Mouse (Mus musculus): ENCODE data around the gene Nek1. TPM values are rescaled to one million over a fixed set of nuclear protein-coding genes. Genes with fewer than 3 reads are reported as not detected.
"Not testable (repeated sequence)": the region's sequence is repeated elsewhere in the genome, so short reads cannot be mapped to it uniquely, and the experiment has no call there.

Gene Nek1
- polyA plus RNA-seq, 1 experiment from 2014 or later, result 12.8 TPM

GRCm38 (mm10) chr8:60969091-60969490 lies 23.9 kb upstream of the Nek1 start:
- Histone ChIP-seq H3K4me3 (no peak overlapping the region), H3K27me3 (ENCODE audit: insufficient read depth, poor library complexity, severe bottlenecking) (no peaks in the 10 kb centered on the region), H3K36me3 (no peaks in the 10 kb centered on the region), H3K9me3 (no peaks in the 10 kb centered on the region), H3K4me1 (peaks cover 36% of the 10 kb centered on the region), H3K27ac (no peak overlapping the region)
- 22% methylated on average over 2 of the region's 2 CpGs for WGBS
- no peak for DNase-seq (ENCODE audit: low spot score)

GRCm38 (mm10) chr8:60971808-60972207 lies 21.2 kb upstream of the Nek1 start:
- H3K27me3 ChIP-seq (ENCODE audit: insufficient read depth, poor library complexity, severe bottlenecking), result no peaks in the 10 kb centered on the region
- peaks cover 21% of the 10 kb centered on the region for H3K4me1 ChIP-seq
- DNase-seq (ENCODE audit: low spot score), result no peak
- no peaks in the 10 kb centered on the region for H3K36me3 ChIP-seq
- no peaks in the 10 kb centered on the region for H3K9me3 ChIP-seq
- 66% methylated on average over 4 of the region's 4 CpGs for WGBS
- H3K27ac ChIP-seq, result no peak overlapping the region
- no peak overlapping the region for H3K4me3 ChIP-seq

- Histone ChIP-seq H3K4me1 (peaks cover 21% of the 10 kb centered on the region), H3K36me3 (no peaks in the 10 kb centered on the region), H3K4me3 (no peak overlapping the region), H3K27ac (no peak overlapping the region), H3K9me3 (no peaks in the 10 kb centered on the region), H3K27me3 (ENCODE audit: insufficient read depth, poor library complexity, severe bottlenecking) (no peaks in the 10 kb centered on the region)
- DNase-seq (ENCODE audit: low spot score), result no peak
- 56% methylated on average over 2 of the region's 2 CpGs for WGBS
Measured at GRCm38 (mm10) chr8:60973448-60973847, 19.5 kb upstream of the Nek1 start.

- H3K4me1 ChIP-seq, result peaks cover 17% of the 10 kb centered on the region
Measured at GRCm38 (mm10) chr8:60974837-60975236, 18.2 kb upstream of the Nek1 start.

GRCm38 (mm10) chr8:60976818-60977217 lies 16.2 kb upstream of the Nek1 start:
- WGBS, result 85% methylated on average over 9 of the region's 9 CpGs
- H3K4me1 ChIP-seq, result peaks cover 17% of the 10 kb centered on the region
- no peak for DNase-seq (ENCODE audit: low spot score)

More at GRCm38 (mm10) chr8:60974837-60975236, 18.2 kb upstream of the Nek1 start:
- H3K4me3 ChIP-seq, result no peak overlapping the region
- 69% methylated on average over 2 of the region's 2 CpGs for WGBS
- H3K9me3 ChIP-seq, result no peaks in the 10 kb centered on the region
- H3K27ac ChIP-seq, result no peak overlapping the region
- no peaks in the 10 kb centered on the region for H3K27me3 ChIP-seq (ENCODE audit: insufficient read depth, poor library complexity, severe bottlenecking)
- H3K36me3 ChIP-seq, result no peaks in the 10 kb centered on the region
- DNase-seq (ENCODE audit: low spot score), result no peak

GRCm38 (mm10) chr8:60978496-60978895 lies 14.5 kb upstream of the Nek1 start:
- Histone ChIP-seq H3K27me3 (ENCODE audit: insufficient read depth, poor library complexity, severe bottlenecking) (no peaks in the 10 kb centered on the region), H3K9me3 (no peaks in the 10 kb centered on the region), H3K4me3 (no peak overlapping the region), H3K27ac (no peak overlapping the region), H3K36me3 (no peaks in the 10 kb centered on the region), H3K4me1 (peaks cover 8% of the 10 kb centered on the region; the same call in 1 of the 2 replicates)
- WGBS, result 88% methylated on average over 5 of the region's 5 CpGs
- no peak for DNase-seq (ENCODE audit: low spot score)

More at GRCm38 (mm10) chr8:60976818-60977217, 16.2 kb upstream of the Nek1 start:
- Histone ChIP-seq H3K27ac (no peak overlapping the region), H3K27me3 (ENCODE audit: insufficient read depth, poor library complexity, severe bottlenecking) (no peaks in the 10 kb centered on the region), H3K4me3 (no peak overlapping the region), H3K36me3 (no peaks in the 10 kb centered on the region), H3K9me3 (no peaks in the 10 kb centered on the region)

- 28% methylated on average over 1 of the region's 1 CpGs for WGBS
- no peak overlapping the region for H3K27ac ChIP-seq
- H3K36me3 ChIP-seq, result no peaks in the 10 kb centered on the region
- no peaks in the 10 kb centered on the region for H3K9me3 ChIP-seq
- H3K27me3 ChIP-seq (ENCODE audit: insufficient read depth, poor library complexity, severe bottlenecking), result no peaks in the 10 kb centered on the region
- DNase-seq (ENCODE audit: low spot score), result no peak
- 0 out of 2 replicates have a peak, but pooled peaks cover 4% of the 10 kb centered on the region for H3K4me1 ChIP-seq
- H3K4me3 ChIP-seq, result peak overlapping the region; percentile 85
Measured at GRCm38 (mm10) chr8:60981388-60981787, 11.6 kb upstream of the Nek1 start.

GRCm38 (mm10) chr8:60982701-60983687 lies 10.0 kb upstream of the Nek1 start, which contains the start of gene Clcn3:
Clcn3 (minus strand) TSS chr8:60983300.
- peak; percentile 99 for DNase-seq (ENCODE audit: low spot score)
- peak within 1 kb of the TSS; percentile 85 for H3K4me3 ChIP-seq
- no peaks in the 10 kb centered on the region for H3K27me3 ChIP-seq (ENCODE audit: insufficient read depth, poor library complexity, severe bottlenecking)
- under 1% methylated on average over 101 of the region's 101 CpGs for WGBS
- peak within 1 kb of the TSS; percentile 92 for H3K27ac ChIP-seq
- 0 out of 2 replicates have a peak, but pooled peaks cover 4% of the 10 kb centered on the region for H3K4me1 ChIP-seq
- no peaks in the 10 kb centered on the region for H3K9me3 ChIP-seq
- H3K36me3 ChIP-seq, result no peaks in the 10 kb centered on the region

- 11% methylated on average over 9 of the region's 9 CpGs for WGBS
- Histone ChIP-seq H3K9me3 (no peaks in the 10 kb centered on the region), H3K27me3 (ENCODE audit: insufficient read depth, poor library complexity, severe bottlenecking) (no peaks in the 10 kb centered on the region), H3K27ac (peak overlapping the region; percentile 92), H3K4me3 (peak overlapping the region; percentile 85), H3K36me3 (no peaks in the 10 kb centered on the region), H3K4me1 (0 out of 2 replicates have a peak, but pooled peaks cover 4% of the 10 kb centered on the region)
- DNase-seq (ENCODE audit: low spot score), result peak; percentile 79
Measured at GRCm38 (mm10) chr8:60983688-60984079, 9.3 kb upstream of the Nek1 start.

GRCm38 (mm10) chr8:60984260-60985010 lies 8.6 kb upstream of the Nek1 start:
- H3K9me3 ChIP-seq; DNase-seq (ENCODE audit: low spot score); H3K27ac ChIP-seq; H3K36me3 ChIP-seq; H3K4me1 ChIP-seq; H3K27me3 ChIP-seq (ENCODE audit: insufficient read depth, poor library complexity, severe bottlenecking): not testable (repeated sequence)
- H3K4me3 ChIP-seq, result peak overlapping the region; percentile 85; the same call in 1 of the 2 replicates
- WGBS, result 79% methylated on average over 17 of the region's 17 CpGs

GRCm38 (mm10) chr8:60992561-60992909 lies 460 bp upstream of the Nek1 start:
- Histone ChIP-seq H3K36me3 (no peaks in the 10 kb centered on the region), H3K4me3 (peak overlapping the region; percentile 82), H3K4me1 (peaks cover 4% of the 10 kb centered on the region), H3K27ac (peak overlapping the region; percentile 95), H3K27me3 (ENCODE audit: insufficient read depth, poor library complexity, severe bottlenecking) (no peaks in the 10 kb centered on the region), H3K9me3 (no peaks in the 10 kb centered on the region)
- under 1% methylated on average over 16 of the region's 16 CpGs for WGBS
- DNase-seq (ENCODE audit: low spot score), result peak; percentile 96

GRCm38 (mm10) chr8:60993639-60993986 lies 618 bp downstream of the Nek1 start:
- 3% methylated on average over 12 of the region's 12 CpGs for WGBS
- Histone ChIP-seq H3K36me3 (peaks cover 8% of the 10 kb centered on the region; the same call in 1 of the 2 replicates), H3K4me3 (peak overlapping the region; percentile 82), H3K27ac (peak overlapping the region; percentile 95), H3K4me1 (peaks cover 4% of the 10 kb centered on the region), H3K9me3 (peaks cover 3% of the 10 kb centered on the region; the same call in 1 of the 2 replicates), H3K27me3 (ENCODE audit: insufficient read depth, poor library complexity, severe bottlenecking) (no peaks in the 10 kb centered on the region)
- no peak for DNase-seq (ENCODE audit: low spot score)

GRCm38 (mm10) chr8:60996468-60996867 lies 3.5 kb downstream of the Nek1 start:
- DNase-seq (ENCODE audit: low spot score), result no peak
- WGBS, result 79% methylated on average over 3 of the region's 3 CpGs

More at GRCm38 (mm10) chr8:60996468-60996867, 3.5 kb downstream of the Nek1 start:
- H3K27ac ChIP-seq, result no peak overlapping the region
- peaks cover 4% of the 10 kb centered on the region for H3K4me1 ChIP-seq
- H3K27me3 ChIP-seq (ENCODE audit: insufficient read depth, poor library complexity, severe bottlenecking), result no peaks in the 10 kb centered on the region
- H3K9me3 ChIP-seq, result peaks cover 3% of the 10 kb centered on the region; the same call in 1 of the 2 replicates
- peaks cover 10% of the 10 kb centered on the region; the same call in 1 of the 2 replicates for H3K36me3 ChIP-seq
- no peak overlapping the region for H3K4me3 ChIP-seq
